Comparison of ENCODE assay signal across 9 mouse cellular contexts in genomic region chr17:32809544-32810374, GRCm38 (mm10). TPM values are rescaled to one million over a fixed set of nuclear protein-coding genes. Genes with fewer than 3 reads are reported as not detected.
DNase-seq lines count a peak whose midpoint lies in the region; ATAC-seq and TF ChIP-seq lines count a peak whose summit lies in the region.
"Had no signal": no experiment of that assay in that cellular context is flagged by ENCODE, and none has a peak within 500 bp of the region (broad histone marks: within the 10 kb centered on the region; RNA-seq: fewer than 3 reads in every experiment).

Zfp811 (minus strand) TSS chr17:32809931.

- no peak for TF ChIP-seq CTCF in forebrain, postnatal 0 days (IDR thresholded peaks at IDR 0.05; ENCODE audit: low read depth)

- H3K9ac ChIP-seq in forebrain, postnatal 0 days = peak within 1 kb of the TSS; percentile 72
- H3K9ac ChIP-seq in intestine, embryonic 15.5 days = peak within 1 kb of the TSS; percentile 46
- peak within 1 kb of the TSS; percentile 59 for H3K9ac ChIP-seq in limb, embryonic 14.5 days (ENCODE audit: low read depth, low read length, severe bottlenecking)

- peaks cover 3% of the 10 kb centered on the region; the same call in 1 of the 2 replicates for H3K4me1 ChIP-seq in forebrain, postnatal 0 days (ENCODE audit: insufficient read depth)
- H3K4me1 ChIP-seq in intestine, embryonic 15.5 days (replicated peaks) = no peaks in the 10 kb centered on the region
- H3K4me1 ChIP-seq in limb, embryonic 14.5 days (ENCODE audit: control insufficient read depth, insufficient read depth, low read length) = no peaks in the 10 kb centered on the region; the same call in 1 of the 2 replicates

- DNase-seq in heart, adult 8-10 months (ENCODE audit: low spot score) = peak; percentile 4
- DNase-seq in heart, adult 9 months (ENCODE audit: low spot score in 2 of 2) = no peak
- peak; percentile 57 to 69 for DNase-seq in cerebellum, adult 18-20 months
- peak; percentile 89 for DNase-seq in forebrain, postnatal 0 days
- DNase-seq in limb, embryonic 14.5 days (ENCODE audit: low spot score) = peak; percentile 75
- peak; percentile 46 for DNase-seq in retina, postnatal 7 days (ENCODE audit: low read depth, low spot score)
- DNase-seq in thymus, postnatal 36 days = no peak

- peak; percentile 97 for ATAC-seq in forebrain, postnatal 0 days
- peak; percentile 90 for ATAC-seq in intestine, embryonic 15.5 days
- ATAC-seq in limb, embryonic 14.5 days (ENCODE audit: low FRiP score, low read depth) = peak; percentile 91

- no peaks in the 10 kb centered on the region for H3K9me3 ChIP-seq in forebrain, postnatal 0 days (ENCODE audit: low read length)
- no peaks in the 10 kb centered on the region for H3K9me3 ChIP-seq in intestine, embryonic 15.5 days
- H3K9me3 ChIP-seq in limb, embryonic 14.5 days (ENCODE audit: control insufficient read depth, low read length) = no peaks in the 10 kb centered on the region

- TF ChIP-seq POLR2A in limb, embryonic 14.5 days (IDR thresholded peaks at IDR 0.05; ENCODE audit: borderline replicate concordance, extremely low read depth, insufficient read depth, insufficient read length) = no peak

- H3K27ac ChIP-seq in forebrain, postnatal 0 days (ENCODE audit: low read depth, low read length) = peak within 1 kb of the TSS; percentile 87
- H3K27ac ChIP-seq in intestine, embryonic 15.5 days = peak within 1 kb of the TSS; percentile 76
- H3K27ac ChIP-seq in limb, embryonic 14.5 days (replicated peaks; ENCODE audit: low read depth, low read length) = 0 out of 2 replicates have a peak within 1 kb of the TSS, but pooled peaks have one; percentile 30
- H3K27ac ChIP-seq: macrophage had no signal

- 1% methylated on average over 17 of the region's 17 CpGs for WGBS in forebrain, postnatal 0 days
- 0% methylated on average over 17 of the region's 17 CpGs for WGBS in intestine, embryonic 15.5 days
- WGBS in limb, embryonic 14.5 days = under 1% methylated on average over 17 of the region's 17 CpGs

- H3K27me3 ChIP-seq in forebrain, postnatal 0 days (ENCODE audit: insufficient read depth, low read length) = no peaks in the 10 kb centered on the region
- H3K27me3 ChIP-seq in intestine, embryonic 15.5 days (replicated peaks) = no peaks in the 10 kb centered on the region
- no peaks in the 10 kb centered on the region for H3K27me3 ChIP-seq in limb, embryonic 14.5 days (ENCODE audit: control insufficient read depth, insufficient read depth, low read length)

- H3K4me2 ChIP-seq in forebrain, postnatal 0 days (ENCODE audit: low read depth) = peak within 1 kb of the TSS; percentile 82
- peak within 1 kb of the TSS; percentile 58 for H3K4me2 ChIP-seq in intestine, embryonic 15.5 days (replicated peaks)
- peak within 1 kb of the TSS; percentile 56 for H3K4me2 ChIP-seq in limb, embryonic 14.5 days (replicated peaks; ENCODE audit: low read depth, low read length, severe bottlenecking)

- peak within 1 kb of the TSS; percentile 51 for H3K4me3 ChIP-seq in forebrain, postnatal 0 days (ENCODE audit: low read depth, low read length)
- peak within 1 kb of the TSS; percentile 45 for H3K4me3 ChIP-seq in intestine, embryonic 15.5 days (replicated peaks)
- peak within 1 kb of the TSS; percentile 45 for H3K4me3 ChIP-seq in limb, embryonic 14.5 days (replicated peaks; ENCODE audit: low read length)

- H3K36me3 ChIP-seq in forebrain, postnatal 0 days (ENCODE audit: insufficient read depth) = no peaks in the 10 kb centered on the region
- no peaks in the 10 kb centered on the region for H3K36me3 ChIP-seq in intestine, embryonic 15.5 days
- H3K36me3 ChIP-seq in limb, embryonic 14.5 days (ENCODE audit: control insufficient read depth, insufficient read depth, low read length) = 0 out of 2 replicates have a peak, but pooled peaks cover 2% of the 10 kb centered on the region

RNA-seq across cellular contexts. Expression of gene Zfp811, which starts in this region (rescaled TPM):
- total RNA-seq in heart, adult 8-10 months (2022) = under 1 TPM; 0.16 to 0.38 (median 0.25) TPM
- total RNA-seq in forebrain, postnatal 0 days (2014; rRNA removed) = 21.9 and 25.0 TPM in 2 replicates
- 7.6 and 19.7 TPM in 2 replicates for polyA plus RNA-seq in forebrain, postnatal 0 days (2015; fragmentation: Nextera tagmentation; extraction: Ambion mirVana)
- 3.4 and 4.1 TPM in 2 replicates for polyA plus RNA-seq in intestine, embryonic 15.5 days (2015; fragmentation: Nextera tagmentation; extraction: Ambion mirVana)
- 2.8 and 3.7 TPM in 2 replicates for polyA plus RNA-seq in limb, embryonic 14.5 days (2012; rRNA removed)
- 2.7 and 2.8 TPM in 2 replicates for polyA plus RNA-seq in limb, embryonic 14.5 days (2014; fragmentation: Nextera tagmentation; extraction: Ambion mirVana)

Comparison
In these comparisons a context has a peak if more than half of its experiments do, and no peak if none do; other contexts are left out.
1. RNA of gene Zfp811 (total RNA-seq): 21.9 to 25.0 TPM in forebrain, postnatal 0 days; 0.16 to 0.38 TPM in heart, adult 8-10 months; every median in the first group is over 10 times any median in the second.
2. Peak in DNase-seq in heart, adult 8-10 months; RNA of the gene not detected or under 1 TPM.
3. DNase-seq: peak in cerebellum, adult 18-20 months (2 of 2), forebrain, postnatal 0 days (single experiment), limb, embryonic 14.5 days (single experiment) and retina, postnatal 7 days (single experiment); none in heart, adult 9 months (0 of 2) and thymus, postnatal 36 days (0 of 2).
4. H3K27ac ChIP-seq: peak in every context shown above with its lines; median percentile 87 in forebrain, postnatal 0 days; 76 in intestine, embryonic 15.5 days; 30 in limb, embryonic 14.5 days.
5. Peak in every context shown above with its lines, with median percentiles within 50 percentile points of each other: ATAC-seq, H3K4me2 ChIP-seq, H3K4me3 ChIP-seq and H3K9ac ChIP-seq.